Mouse (Mus musculus): ENCODE measurements at regions not wholly inside any gene's neighbourhood (a gene's known extent, or its start where the extent isn't known, plus 50 kb on each side); places are given as distances from the start of the nearest gene placed in this dataset.
A peak's percentile ranks its signal among the peaks of the same experiment; 100 is the strongest.
"Not testable (repeated sequence)": the region's sequence is repeated elsewhere in the genome, so short reads cannot be mapped to it uniquely, and the experiment has no call there.

DNA sequence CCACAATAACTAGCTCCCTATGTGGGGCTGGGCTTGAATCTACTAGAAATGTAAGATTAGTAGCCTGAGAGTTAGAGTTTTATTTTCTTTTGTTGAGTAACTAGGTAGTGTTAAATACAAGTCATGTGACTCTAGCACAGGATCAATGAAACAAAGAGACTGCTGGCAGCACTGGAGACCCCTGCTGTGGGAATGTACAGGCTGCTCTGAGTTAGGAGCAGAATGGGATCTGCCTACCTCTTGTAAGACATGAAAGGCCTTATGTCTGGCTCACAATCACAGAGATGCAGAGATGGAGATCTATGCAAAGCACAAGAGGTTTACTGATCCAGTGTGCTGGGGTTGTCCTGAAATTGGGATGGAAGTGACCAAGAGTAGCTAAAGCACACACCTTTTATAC is 193.9 kb upstream of the Kcnmb2 start:
- not testable (repeated sequence) for ATAC-seq (ENCODE audit: low read depth); H3K9ac ChIP-seq (replicated peaks; ENCODE audit: low read depth, low read length); H3K4me2 ChIP-seq (ENCODE audit: low read depth, low read length); H3K36me3 ChIP-seq (ENCODE audit: control insufficient read depth, insufficient read depth, low read length); H3K9me3 ChIP-seq (ENCODE audit: control insufficient read depth, low read length); H3K27ac ChIP-seq (ENCODE audit: low read depth, low read length); H3K4me3 ChIP-seq (ENCODE audit: low read depth, low read length); H3K27me3 ChIP-seq (ENCODE audit: control insufficient read depth, insufficient read depth, low read length); H3K4me1 ChIP-seq (ENCODE audit: control insufficient read depth, insufficient read depth, low read length)

GRCm38 (mm10) chr3:31741289-31741688 is 161.0 kb upstream of the Kcnmb2 start:
- Histone ChIP-seq H3K36me3 (ENCODE audit: control insufficient read depth, insufficient read depth, low read length) (no peaks in the 10 kb centered on the region), H3K4me2 (ENCODE audit: low read depth, low read length) (no peak overlapping the region), H3K27me3 (ENCODE audit: control insufficient read depth, insufficient read depth, low read length) (no peaks in the 10 kb centered on the region), H3K9me3 (ENCODE audit: control insufficient read depth, low read length) (no peaks in the 10 kb centered on the region), H3K27ac (ENCODE audit: low read depth, low read length) (no peak overlapping the region), H3K9ac (replicated peaks; ENCODE audit: low read depth, low read length) (no peak overlapping the region), H3K4me1 (ENCODE audit: control insufficient read depth, insufficient read depth, low read length) (no peaks in the 10 kb centered on the region), H3K4me3 (ENCODE audit: low read depth, low read length) (no peak overlapping the region)
- 83% methylated on average over 1 of the region's 1 CpGs for WGBS
- no peak for ATAC-seq (ENCODE audit: low read depth)

- no peaks in the 10 kb centered on the region for H3K36me3 ChIP-seq (ENCODE audit: control insufficient read depth, insufficient read depth, low read length)
- H3K9ac ChIP-seq (replicated peaks; ENCODE audit: low read depth, low read length) = no peak overlapping the region
- no peaks in the 10 kb centered on the region for H3K9me3 ChIP-seq (ENCODE audit: control insufficient read depth, low read length)
- no peak for ATAC-seq (ENCODE audit: low read depth)
- no peaks in the 10 kb centered on the region for H3K27me3 ChIP-seq (ENCODE audit: control insufficient read depth, insufficient read depth, low read length)
- no peak overlapping the region for H3K4me2 ChIP-seq (ENCODE audit: low read depth, low read length)
- no peak overlapping the region for H3K27ac ChIP-seq (ENCODE audit: low read depth, low read length)
- 87% methylated on average over 4 of the region's 4 CpGs for WGBS
- no peak overlapping the region for H3K4me3 ChIP-seq (ENCODE audit: low read depth, low read length)
- H3K4me1 ChIP-seq (ENCODE audit: control insufficient read depth, insufficient read depth, low read length) = no peaks in the 10 kb centered on the region
Measured at GRCm38 (mm10) chr3:31755881-31756280, 146.4 kb upstream of the Kcnmb2 start.

DNA sequence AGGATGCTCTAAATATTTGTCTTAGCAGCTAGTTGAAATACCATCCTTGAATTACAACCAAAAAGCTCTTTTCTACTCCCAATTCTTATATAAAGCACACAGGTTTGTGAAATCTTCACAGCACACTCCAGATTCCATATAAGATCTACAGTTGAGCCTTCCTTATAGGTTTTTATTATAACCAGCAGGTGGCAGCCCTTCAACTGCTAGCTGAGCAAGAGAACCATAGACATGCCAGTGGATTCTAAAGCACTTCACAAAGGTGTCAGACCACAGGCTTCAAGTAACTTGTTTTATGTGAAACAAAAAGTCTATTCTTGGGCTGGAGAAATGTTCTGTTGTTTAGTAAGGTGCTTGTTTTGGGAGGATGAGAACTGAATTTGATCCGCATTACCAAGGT is 133.1 kb upstream of the Kcnmb2 start:
- H3K4me3 ChIP-seq (ENCODE audit: low read depth, low read length) = no peak overlapping the region
- 95% methylated on average over 1 of the region's 1 CpGs for WGBS
- no peaks in the 10 kb centered on the region for H3K4me1 ChIP-seq (ENCODE audit: control insufficient read depth, insufficient read depth, low read length)
- ATAC-seq (ENCODE audit: low read depth) = peak; percentile 68; the same call in 1 of the 2 replicates
- H3K9ac ChIP-seq (replicated peaks; ENCODE audit: low read depth, low read length) = no peak overlapping the region
- H3K27me3 ChIP-seq (ENCODE audit: control insufficient read depth, insufficient read depth, low read length) = no peaks in the 10 kb centered on the region
- no peaks in the 10 kb centered on the region for H3K9me3 ChIP-seq (ENCODE audit: control insufficient read depth, low read length)
- no peaks in the 10 kb centered on the region for H3K36me3 ChIP-seq (ENCODE audit: control insufficient read depth, insufficient read depth, low read length)
- H3K27ac ChIP-seq (ENCODE audit: low read depth, low read length) = no peak overlapping the region
- H3K4me2 ChIP-seq (ENCODE audit: low read depth, low read length) = no peak overlapping the region

DNA sequence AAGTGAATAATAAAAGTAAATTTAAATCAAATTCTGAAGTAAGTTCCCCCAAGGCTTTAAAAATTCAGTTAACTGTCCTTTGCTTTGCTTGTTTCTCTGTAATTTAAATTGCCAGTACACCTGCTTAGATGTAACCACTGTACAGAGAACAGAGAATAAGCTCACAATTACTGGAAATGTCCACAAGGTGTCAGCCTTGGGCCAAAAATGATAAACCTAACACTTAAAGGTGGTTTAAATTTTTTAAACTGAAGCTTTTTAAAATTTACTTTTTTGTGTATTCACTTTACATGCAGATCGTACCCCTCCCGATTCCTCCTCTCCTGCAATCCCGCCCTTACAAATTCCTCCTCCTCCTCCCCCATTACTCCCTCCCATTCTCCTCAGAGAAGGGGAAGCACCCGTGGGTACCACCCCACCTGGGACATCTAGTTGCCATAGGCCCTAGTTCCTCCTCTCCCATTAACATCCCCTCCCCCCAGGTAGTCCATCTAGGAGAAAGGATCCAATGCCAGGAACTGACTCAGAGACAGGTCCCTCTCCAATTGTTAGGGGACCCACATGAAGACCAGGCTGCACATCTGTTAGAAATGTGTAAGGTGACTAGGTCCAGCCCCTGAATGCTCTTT is 111.9 kb upstream of the Kcnmb2 start:
- Histone ChIP-seq H3K27me3 (ENCODE audit: control insufficient read depth, insufficient read depth, low read length) (no peaks in the 10 kb centered on the region), H3K9ac (replicated peaks; ENCODE audit: low read depth, low read length) (no peak overlapping the region), H3K27ac (ENCODE audit: low read depth, low read length) (no peak overlapping the region), H3K4me3 (ENCODE audit: low read depth, low read length) (no peak overlapping the region), H3K4me1 (ENCODE audit: control insufficient read depth, insufficient read depth, low read length) (no peaks in the 10 kb centered on the region), H3K4me2 (ENCODE audit: low read depth, low read length) (no peak overlapping the region), H3K36me3 (ENCODE audit: control insufficient read depth, insufficient read depth, low read length) (no peaks in the 10 kb centered on the region), H3K9me3 (ENCODE audit: control insufficient read depth, low read length) (no peaks in the 10 kb centered on the region)
- ATAC-seq (ENCODE audit: low read depth) = peak; percentile 89
- WGBS = 21% methylated on average over 4 of the region's 4 CpGs

DNA sequence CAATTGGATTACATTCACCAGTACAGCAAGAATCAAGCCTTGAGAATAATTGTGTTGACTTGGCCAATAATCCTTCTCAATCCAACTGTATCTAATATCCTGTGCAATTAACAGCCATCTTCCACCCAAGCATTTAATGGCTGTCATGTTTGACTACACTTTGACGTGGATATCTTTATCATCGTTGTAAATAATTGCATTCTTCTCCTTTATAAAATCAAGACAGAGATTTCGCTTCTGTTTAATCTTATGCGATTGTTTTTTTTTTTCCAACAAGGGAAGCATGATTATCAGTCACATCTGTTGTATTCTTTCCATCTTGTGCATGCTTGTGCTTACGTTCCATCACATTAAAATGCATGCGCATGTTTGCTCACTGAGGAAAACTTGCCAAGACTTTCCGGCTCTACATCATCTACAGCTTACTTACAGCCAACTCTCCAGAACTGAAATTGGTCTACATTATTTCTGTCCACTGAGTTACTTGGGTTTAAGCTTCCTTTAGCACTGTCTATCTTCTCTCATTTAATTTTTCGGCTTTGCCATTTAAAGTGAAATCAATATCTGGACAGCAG is 108.8 kb upstream of the Kcnmb2 start:
- no peak overlapping the region for H3K4me3 ChIP-seq (ENCODE audit: low read depth, low read length)
- H3K9me3 ChIP-seq (ENCODE audit: control insufficient read depth, low read length) = no peaks in the 10 kb centered on the region
- H3K27me3 ChIP-seq (ENCODE audit: control insufficient read depth, insufficient read depth, low read length) = no peaks in the 10 kb centered on the region
- WGBS = 80% methylated on average over 8 of the region's 8 CpGs
- no peak overlapping the region for H3K27ac ChIP-seq (ENCODE audit: low read depth, low read length)
- H3K36me3 ChIP-seq (ENCODE audit: control insufficient read depth, insufficient read depth, low read length) = no peaks in the 10 kb centered on the region
- no peak for ATAC-seq (ENCODE audit: low read depth)
- H3K9ac ChIP-seq (replicated peaks; ENCODE audit: low read depth, low read length) = no peak overlapping the region
- H3K4me2 ChIP-seq (ENCODE audit: low read depth, low read length) = no peak overlapping the region
- H3K4me1 ChIP-seq (ENCODE audit: control insufficient read depth, insufficient read depth, low read length) = no peaks in the 10 kb centered on the region

DNA sequence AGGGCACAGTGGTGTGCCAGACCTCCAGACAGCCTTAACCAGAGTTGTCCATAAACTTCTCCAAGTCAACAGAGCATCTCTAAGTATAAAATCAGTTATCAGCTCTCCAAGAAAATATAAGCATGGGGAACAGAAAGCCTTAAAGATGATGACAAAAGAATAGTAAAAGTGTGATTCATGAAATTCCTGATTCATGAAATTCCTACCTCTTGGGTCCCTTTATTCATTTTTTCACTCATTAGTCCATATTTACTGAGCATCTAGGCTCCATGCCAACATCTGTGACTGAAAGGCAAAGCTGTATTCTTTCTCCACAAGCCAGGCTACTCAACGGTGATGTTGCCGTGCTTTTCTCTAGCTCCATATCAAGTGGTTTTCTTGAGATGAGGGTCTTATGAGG is 105.7 kb upstream of the Kcnmb2 start:
- Histone ChIP-seq H3K9me3 (ENCODE audit: control insufficient read depth, low read length) (no peaks in the 10 kb centered on the region), H3K27ac (ENCODE audit: low read depth, low read length) (no peak overlapping the region), H3K4me3 (ENCODE audit: low read depth, low read length) (no peak overlapping the region), H3K27me3 (ENCODE audit: control insufficient read depth, insufficient read depth, low read length) (no peaks in the 10 kb centered on the region), H3K36me3 (ENCODE audit: control insufficient read depth, insufficient read depth, low read length) (no peaks in the 10 kb centered on the region), H3K9ac (replicated peaks; ENCODE audit: low read depth, low read length) (no peak overlapping the region), H3K4me1 (ENCODE audit: control insufficient read depth, insufficient read depth, low read length) (no peaks in the 10 kb centered on the region), H3K4me2 (ENCODE audit: low read depth, low read length) (no peak overlapping the region)
- 87% methylated on average over 2 of the region's 2 CpGs for WGBS
- ATAC-seq (ENCODE audit: low read depth) = no peak

DNA sequence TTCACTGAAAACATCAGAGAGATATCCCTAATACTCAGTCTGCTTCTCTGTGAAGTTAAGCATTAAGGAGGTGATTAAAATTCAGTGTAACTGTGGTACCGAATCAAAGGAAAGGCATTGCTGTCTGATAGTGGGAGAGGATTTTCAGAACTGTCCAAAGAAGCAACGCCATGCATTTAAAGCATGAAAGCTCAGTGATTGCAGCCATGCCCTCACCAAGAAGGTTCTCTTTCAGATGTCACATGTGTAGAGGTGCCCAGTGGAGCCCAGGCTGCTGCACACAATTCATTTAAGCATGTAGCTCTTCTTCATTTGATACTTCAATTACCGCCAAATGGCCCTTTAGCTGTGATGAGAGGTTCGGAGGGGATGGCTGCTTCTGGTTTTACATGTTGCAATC is 103.1 kb upstream of the Kcnmb2 start:
- ATAC-seq (ENCODE audit: low read depth) = no peak
- Histone ChIP-seq H3K36me3 (ENCODE audit: control insufficient read depth, insufficient read depth, low read length) (no peaks in the 10 kb centered on the region), H3K4me2 (ENCODE audit: low read depth, low read length) (no peak overlapping the region), H3K9ac (replicated peaks; ENCODE audit: low read depth, low read length) (no peak overlapping the region), H3K9me3 (ENCODE audit: control insufficient read depth, low read length) (no peaks in the 10 kb centered on the region), H3K4me3 (ENCODE audit: low read depth, low read length) (no peak overlapping the region), H3K27me3 (ENCODE audit: control insufficient read depth, insufficient read depth, low read length) (no peaks in the 10 kb centered on the region), H3K27ac (ENCODE audit: low read depth, low read length) (no peak overlapping the region), H3K4me1 (ENCODE audit: control insufficient read depth, insufficient read depth, low read length) (no peaks in the 10 kb centered on the region)
- 83% methylated on average over 4 of the region's 4 CpGs for WGBS

DNA sequence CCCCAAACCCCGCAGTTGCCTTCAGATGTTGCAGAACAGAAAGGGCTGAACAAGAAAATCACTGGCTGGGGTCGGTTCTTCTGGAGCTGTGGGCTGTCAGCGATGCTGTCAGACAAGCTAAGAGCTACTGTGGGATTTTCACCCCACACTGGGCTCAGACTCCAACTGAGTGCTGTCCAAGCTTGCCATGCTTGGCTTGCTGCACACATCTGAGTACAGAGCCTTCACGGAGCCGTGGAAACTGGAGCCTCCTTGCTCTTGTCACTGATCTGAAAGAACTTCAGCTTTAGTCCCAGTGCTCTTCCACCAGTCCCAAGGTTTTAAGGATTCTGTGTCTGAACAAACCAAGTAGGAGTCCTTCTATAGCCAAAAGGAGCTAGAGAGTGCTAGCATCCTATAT is 98.3 kb upstream of the Kcnmb2 start:
- whole genome bisulfite sequencing = 52% methylated on average over 5 of the region's 5 CpGs
- H3K27ac ChIP-seq (ENCODE audit: low read depth, low read length) = no peak overlapping the region
- ATAC-seq (ENCODE audit: low read depth) = no peak

More for the DNA sequence above, 98.3 kb upstream of the Kcnmb2 start:
- Histone ChIP-seq H3K9ac (replicated peaks; ENCODE audit: low read depth, low read length) (no peak overlapping the region), H3K27me3 (ENCODE audit: control insufficient read depth, insufficient read depth, low read length) (no peaks in the 10 kb centered on the region), H3K4me2 (ENCODE audit: low read depth, low read length) (no peak overlapping the region), H3K36me3 (ENCODE audit: control insufficient read depth, insufficient read depth, low read length) (no peaks in the 10 kb centered on the region), H3K9me3 (ENCODE audit: control insufficient read depth, low read length) (no peaks in the 10 kb centered on the region), H3K4me1 (ENCODE audit: control insufficient read depth, insufficient read depth, low read length) (no peaks in the 10 kb centered on the region), H3K4me3 (ENCODE audit: low read depth, low read length) (no peak overlapping the region)

All from neural tube, embryonic 14.5 days (tissue).